ENCODE assay signal across 23 mouse cellular contexts in the genomic region with DNA sequence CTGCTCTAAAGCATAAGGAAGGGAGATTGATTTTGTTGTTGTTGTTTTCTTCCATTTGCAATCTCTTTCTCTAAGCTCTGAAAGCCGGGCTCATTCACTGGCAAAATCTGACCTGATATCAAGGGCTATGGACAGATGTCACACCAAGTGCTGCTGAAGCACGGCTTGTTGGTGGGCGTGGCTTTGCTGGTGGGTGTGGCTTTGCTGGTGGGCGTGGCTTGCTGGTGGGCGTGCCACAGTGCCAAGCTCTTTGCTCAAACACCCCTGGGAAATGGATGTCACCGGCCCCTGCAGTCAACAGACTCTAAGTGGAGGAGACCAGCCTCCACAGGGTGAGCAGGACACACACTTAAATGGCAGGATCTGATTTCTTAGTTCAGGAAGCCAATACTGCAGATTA. TPM values are rescaled to one million over a fixed set of nuclear protein-coding genes. Genes with fewer than 3 reads are reported as not detected.
A peak's percentile ranks its signal among the peaks of the same experiment; 100 is the strongest.
DNase-seq lines count a peak whose midpoint lies in the region; ATAC-seq and TF ChIP-seq lines count a peak whose summit lies in the region.
"Had no signal": no experiment of that assay in that cellular context is flagged by ENCODE, and none has a peak within 500 bp of the region (broad histone marks: within the 10 kb centered on the region; RNA-seq: fewer than 3 reads in every experiment).

No protein-coding gene starts in this region.

- H3K36me3 ChIP-seq in liver, embryonic 12.5 days: no peaks in the 10 kb centered on the region
- H3K36me3 ChIP-seq in CH12.LX (replicated peaks in 1 of 2; ENCODE audit: control insufficient read depth in 1 of 2, insufficient read depth in 1 of 2, low read length in 1 of 2): no peaks in the 10 kb centered on the region
- H3K36me3 ChIP-seq: embryonic facial prominence, embryonic 15.5 days; heart, embryonic 10.5 days; kidney, embryonic 15.5 days; midbrain, embryonic 15.5 days; neural tube, embryonic 15.5 days had no signal

- DNase-seq in liver: peak; percentile 33
- DNase-seq in testis, postnatal 10 days (ENCODE audit: low spot score): peak; percentile 48
- no peak for DNase-seq in testis, postnatal 14 days (ENCODE audit: low spot score)
- DNase-seq in CH12.LX (ENCODE audit: extremely low read depth): peak; percentile 13
- no peak for DNase-seq in right cerebral cortex, postnatal 14 days
- DNase-seq: cerebellum, adult 11 months; cerebellum, adult 9-11 months; gastrocnemius, adult 2 months; kidney, postnatal 36 days; lung, postnatal 14 days had no signal

- no peak for TF ChIP-seq RAD21 in CH12.LX (IDR thresholded peaks at IDR 0.05; ENCODE audit: low read depth, low read length)

- H3K27ac ChIP-seq in liver, embryonic 12.5 days: no peak overlapping the region
- no peak overlapping the region for H3K27ac ChIP-seq in CH12.LX (ENCODE audit: insufficient read depth, low read depth)
- H3K27ac ChIP-seq: embryonic facial prominence, embryonic 15.5 days; gastrocnemius, adult 2 months; heart, embryonic 10.5 days; hindbrain, postnatal 0 days; kidney, embryonic 15.5 days; midbrain, embryonic 15.5 days; neural tube, embryonic 15.5 days; stomach, postnatal 0 days had no signal

- in situ Hi-C loops in CH12.LX (cut with MboI; ENCODE audit: low pct_ligation_motif_present, low pct_unique_long_range_greater_than_20kb, low sequenced_read_pairs): no loop called here

- no peaks in the 10 kb centered on the region for H3K9me3 ChIP-seq in liver, embryonic 12.5 days (replicated peaks)
- no peaks in the 10 kb centered on the region for H3K9me3 ChIP-seq in CH12.LX (replicated peaks; ENCODE audit: low read length)
- H3K9me3 ChIP-seq: embryonic facial prominence, embryonic 15.5 days; heart, embryonic 10.5 days; kidney, embryonic 15.5 days; midbrain, embryonic 15.5 days; neural tube, embryonic 15.5 days had no signal

- TF ChIP-seq CTCF in CH12.LX (conservative IDR thresholded peaks at IDR 0.05 in 1 of 2, IDR thresholded peaks at IDR 0.05 in 1 of 2; ENCODE audit: low read depth in 2 of 2, low read length in 2 of 2): no peak

- H3K27me3 ChIP-seq in liver, embryonic 12.5 days (replicated peaks): no peaks in the 10 kb centered on the region; the same call in 1 of the 2 replicates
- H3K27me3 ChIP-seq in CH12.LX (replicated peaks): no peaks in the 10 kb centered on the region
- H3K27me3 ChIP-seq: embryonic facial prominence, embryonic 15.5 days; kidney, embryonic 15.5 days; midbrain, embryonic 15.5 days; neural tube, embryonic 15.5 days had no signal

- no peaks in the 10 kb centered on the region for H3K79me2 ChIP-seq in CH12.LX (replicated peaks; ENCODE audit: control insufficient read depth, extremely low read depth, insufficient read depth, poor library complexity, severe bottlenecking)

- no peak for TF ChIP-seq EP300 in CH12.LX (IDR thresholded peaks at IDR 0.05; ENCODE audit: low read length)

- ATAC-seq in liver, embryonic 12.5 days: no peak
- ATAC-seq in megakaryocyte progenitor cell, adult 5-6 weeks (replicated peaks; ENCODE audit: poor library complexity): 0 out of 2 replicates have a peak, but pooled peaks have one; percentile 26
- ATAC-seq: forebrain, embryonic 14.5 days; hindbrain, postnatal 0 days; intestine, postnatal 0 days; midbrain, embryonic 15.5 days had no signal

- no peak overlapping the region for H3K4me2 ChIP-seq in liver, embryonic 12.5 days
- no peak overlapping the region for H3K4me2 ChIP-seq in CH12.LX (ENCODE audit: insufficient read depth, low read depth, poor library complexity, severe bottlenecking)
- H3K4me2 ChIP-seq: embryonic facial prominence, embryonic 15.5 days; kidney, embryonic 15.5 days; midbrain, embryonic 15.5 days; neural tube, embryonic 15.5 days had no signal

- dilution Hi-C loops in CH12.LX (cut with MboI; ENCODE audit: extremely low pct_ligation_motif_present, extremely low pct_unique_long_range_greater_than_20kb, low sequenced_read_pairs): no loop called here

- WGBS in liver, embryonic 12.5 days (ENCODE audit: insufficient replicate concordance): 48% methylated on average over 6 of the region's 6 CpGs

- H3K4me3 ChIP-seq in liver, embryonic 12.5 days: no peak overlapping the region
- no peak overlapping the region for H3K4me3 ChIP-seq in CH12.LX (replicated peaks in 1 of 3; ENCODE audit: low read depth in 2 of 3, low read length in 2 of 3, poor library complexity in 1 of 3)
- H3K4me3 ChIP-seq: embryonic facial prominence, embryonic 15.5 days; gastrocnemius, adult 2 months; heart, embryonic 10.5 days; kidney, embryonic 15.5 days; midbrain, embryonic 15.5 days; neural tube, embryonic 15.5 days had no signal

- H3K9ac ChIP-seq in liver, embryonic 12.5 days: no peak overlapping the region
- H3K9ac ChIP-seq in CH12.LX (ENCODE audit: insufficient read depth, low read depth): no peak overlapping the region; the same call in 1 of the 2 replicates
- H3K9ac ChIP-seq: embryonic facial prominence, embryonic 15.5 days; kidney, embryonic 15.5 days; midbrain, embryonic 15.5 days; neural tube, embryonic 15.5 days had no signal

- TF ChIP-seq POLR2A in CH12.LX (IDR thresholded peaks at IDR 0.05; ENCODE audit: low read depth, low read length): no peak

- H3K4me1 ChIP-seq in liver, embryonic 12.5 days: no peaks in the 10 kb centered on the region
- 0 out of 4 replicates have a peak, but pooled peaks cover 2 to 5% of the 10 kb centered on the region in 2 experiments for H3K4me1 ChIP-seq in CH12.LX (ENCODE audit: control insufficient read depth in 1 of 2, insufficient read depth in 2 of 2)
- H3K4me1 ChIP-seq: embryonic facial prominence, embryonic 15.5 days; kidney, embryonic 15.5 days; neural tube, embryonic 15.5 days had no signal

TF ChIP-seq in CH12.LX, 34 proteins besides CTCF, POLR2A, EP300 and RAD21:
- TF ChIP-seq NELFE (IDR thresholded peaks at IDR 0.05; ENCODE audit: low read depth, low read length): no peak
- TF ChIP-seq ELF1 (IDR thresholded peaks at IDR 0.05; ENCODE audit: low read depth, low read length): no peak
- TF ChIP-seq HCFC1 (IDR thresholded peaks at IDR 0.05; ENCODE audit: low read depth, low read length): no peak
- no peak for TF ChIP-seq CHD1 (IDR thresholded peaks at IDR 0.05; ENCODE audit: low read depth, low read length)
- TF ChIP-seq E2F4 (IDR thresholded peaks at IDR 0.05; ENCODE audit: insufficient replicate concordance, low read depth, low read length): no peak
- no peak for TF ChIP-seq PAX5 (IDR thresholded peaks at IDR 0.05; ENCODE audit: low read length)
- no peak for TF ChIP-seq ZKSCAN1 (IDR thresholded peaks at IDR 0.05; ENCODE audit: borderline replicate concordance, low read depth, low read length)
- no peak for TF ChIP-seq ZC3H11A (IDR thresholded peaks at IDR 0.05; ENCODE audit: low read depth, low read length)
- TF ChIP-seq USF1 (IDR thresholded peaks at IDR 0.05; ENCODE audit: low read depth, low read length): no peak
- TF ChIP-seq MXI1 (IDR thresholded peaks at IDR 0.05; ENCODE audit: low read depth, low read length): no peak
- no peak for TF ChIP-seq RCOR1 (conservative IDR thresholded peaks at IDR 0.05; ENCODE audit: low read depth, low read length)
- TF ChIP-seq TCF12 (IDR thresholded peaks at IDR 0.05; ENCODE audit: low read depth, low read length): no peak
- no peak for TF ChIP-seq POLR2AphosphoS2 (IDR thresholded peaks at IDR 0.05; ENCODE audit: low read depth, low read length)
- TF ChIP-seq ZNF384 (IDR thresholded peaks at IDR 0.05; ENCODE audit: low read depth, low read length): no peak
- no peak for TF ChIP-seq MEF2A (IDR thresholded peaks at IDR 0.05; ENCODE audit: borderline replicate concordance, low read depth, low read length)
- TF ChIP-seq MYC (IDR thresholded peaks at IDR 0.05; ENCODE audit: low read depth, low read length): no peak
- TF ChIP-seq IRF4 (IDR thresholded peaks at IDR 0.05; ENCODE audit: low read depth, low read length): no peak
- TF ChIP-seq SMC3 (IDR thresholded peaks at IDR 0.05; ENCODE audit: low read depth, low read length): no peak

RNA-seq across cellular contexts. Expression of gene Siah3, which starts 35.0 kb away (rescaled TPM):
- polyA plus RNA-seq in liver, embryonic 12.5 days (2016; fragmentation: Nextera tagmentation; extraction: Ambion mirVana): 0.11 and 0.17 TPM in 2 replicates
- total RNA-seq in CH12.LX (2012; rRNA removed) (not detected in 2 replicates), CH12.LX (2014; rRNA removed) (not detected in 2 replicates)
- polyA plus RNA-seq in CH12.LX (2012; ENCODE audit: insufficient read length, low read depth): not detected in 2 replicates
- total RNA-seq in megakaryocyte progenitor cell, adult 5-6 weeks (2015): not detected in 2 replicates
- total RNA-seq in megakaryocyte progenitor cell, adult 5-6 weeks (2017): not detected in 2 replicates
- total RNA-seq: gastrocnemius, adult 2 months; megakaryocyte, adult 5-6 weeks had no signal
- polyA plus RNA-seq: heart, embryonic 16.5 days; intestine, postnatal 0 days; stomach, postnatal 0 days had no signal

Comparison
In these comparisons a context has a peak if more than half of its experiments do, and no peak if none do; other contexts are left out.
1. DNase-seq: peak in liver (single experiment), testis, postnatal 10 days (single experiment) and CH12.LX (single experiment); none in testis, postnatal 14 days (single experiment) and right cerebral cortex, postnatal 14 days (single experiment).